Mouse (Mus musculus) MEL (cell line): ENCODE results near the gene Inpp5a.

ENCODE experiments used
- CTCF ChIP-seq, 3 experiments: IDR thresholded peaks in 2 of 3; conservative IDR thresholded peaks in 1 of 3; 2 replicates each; pipeline ENCODE4 v1.5.1; 2011 to 2012; ENCODE audit warnings: low read length in 3 of 3, low read depth in 2 of 3, mild to moderate bottlenecking in 2 of 3, improper control_type of control experiment in 1 of 3, inconsistent platforms in 1 of 3, mixed read lengths in 1 of 3, moderate library complexity in 1 of 3; ENCODE audit not compliant: control insufficient read depth in 1 of 3, insufficient read depth in 1 of 3, poor library complexity in 1 of 3, severe bottlenecking in 1 of 3
- EP300 ChIP-seq, 2 experiments: IDR thresholded peaks; 2 replicates each; pipeline ENCODE4 v1.6.1; 2011; ENCODE audit warnings: improper control_type of control experiment in 2 of 2, low read length in 2 of 2, low read depth in 1 of 2, mild to moderate bottlenecking in 1 of 2
- GABPA ChIP-seq: IDR thresholded peaks from 2 replicates; pipeline ENCODE4 v1.6.1; 2012; ENCODE audit warnings: low read depth, mild to moderate bottlenecking, inconsistent platforms, low read length, improper control_type of control experiment, moderate library complexity
- MAX ChIP-seq: IDR thresholded peaks from 2 replicates; pipeline ENCODE4 v1.6.1; 2011; ENCODE audit warnings: low read length, improper control_type of control experiment
- MEF2A ChIP-seq: IDR thresholded peaks from 2 replicates; pipeline ENCODE4 v1.6.1; 2014; ENCODE audit warnings: low read depth, mild to moderate bottlenecking, inconsistent platforms, low read length, improper control_type of control experiment; ENCODE audit not compliant: poor library complexity, insufficient replicate concordance, severe bottlenecking; ENCODE audit errors: extremely low read depth
- ZNF384 ChIP-seq: IDR thresholded peaks from 2 replicates; pipeline ENCODE4 v1.6.1; 2012; ENCODE audit warnings: low read depth, mild to moderate bottlenecking, inconsistent platforms, low read length, improper control_type of control experiment

DNA sequence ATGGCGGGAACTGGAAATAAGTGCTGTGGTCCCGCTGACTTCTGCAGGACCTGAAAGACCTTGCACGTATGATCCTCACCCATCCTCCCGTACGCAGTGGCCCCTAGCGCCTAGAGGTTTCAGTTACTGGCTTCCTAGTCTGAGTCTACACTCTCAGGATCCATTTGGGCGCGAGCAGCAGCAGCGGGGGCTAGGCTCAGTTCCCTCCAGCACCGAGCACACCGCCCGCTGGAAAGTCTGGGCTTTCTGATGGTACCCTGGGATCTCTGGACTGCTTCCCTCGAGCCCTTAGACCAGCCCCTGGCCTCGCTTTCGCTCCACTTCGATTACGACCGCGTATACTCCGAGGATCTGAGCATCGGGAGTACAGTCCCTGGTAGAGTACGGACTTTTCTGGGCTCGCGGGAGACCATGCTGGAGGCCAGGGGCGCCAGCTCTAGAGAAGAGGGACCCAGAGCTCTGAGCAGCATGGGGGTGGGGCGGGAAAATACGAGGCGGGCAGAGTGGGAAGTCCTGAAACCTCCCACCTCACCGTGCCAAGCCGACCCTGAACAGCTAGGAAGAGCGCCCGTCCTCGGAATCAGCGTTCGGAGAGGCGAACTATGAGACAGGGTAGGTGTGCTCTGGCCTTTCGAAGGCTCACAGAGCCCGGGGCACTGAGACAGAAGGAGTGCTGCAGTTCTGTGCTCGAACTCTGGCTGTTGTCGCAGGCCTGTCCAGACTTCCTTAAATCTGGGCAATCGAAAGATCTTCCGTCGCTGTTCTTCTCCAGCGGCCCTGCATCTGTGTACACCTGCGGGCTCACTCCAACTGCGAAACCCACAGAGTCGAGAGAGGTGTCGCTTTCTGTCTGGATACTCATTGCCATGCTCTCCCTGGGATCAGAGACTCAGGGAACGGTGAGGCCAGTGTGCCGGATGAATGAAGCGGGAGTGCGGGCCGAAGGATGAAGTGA is 195.6 kb downstream of the Inpp5a start:
- TF ChIP-seq MEF2A (no peak), ZNF384 (no peak), CTCF (IDR thresholded peaks at IDR 0.05 in 2 of 3, conservative IDR thresholded peaks at IDR 0.05 in 1 of 3; ENCODE audit: control insufficient read depth in 1 of 3, insufficient read depth in 1 of 3, low read depth in 2 of 3, low read length in 3 of 3, poor library complexity in 1 of 3, severe bottlenecking in 1 of 3) (no peak), EP300 (IDR thresholded peaks at IDR 0.05; ENCODE audit: low read depth in 1 of 2, low read length in 2 of 2) (no peak), GABPA (no peak), MAX (no peak)
